Mouse (Mus musculus) embryonic facial prominence, embryonic 15.5 days (tissue): Measurements from ENCODE around the gene Duxbl3. TPM values are rescaled to one million over a fixed set of nuclear protein-coding genes. Genes with fewer than 3 reads are reported as not detected.

Experiments used
- ATAC-seq: fragments of 200-750 bp; cut with Nextera tagmentation; 2 replicates; pipeline ENCODE4 v1.8.0; 2017; ENCODE audit warnings: low read depth, moderate TSS enrichment; ENCODE audit not compliant: insufficient number of reproducible peaks, low FRiP score, low TSS enrichment
- H3K27ac ChIP-seq: fragments of 300-500 bp; sonication (generic); replicated peaks from 2 replicates; pipeline ENCODE4 v1.5.1; 2015; ENCODE audit warnings: mild to moderate bottlenecking, inconsistent platforms
- H3K27me3 ChIP-seq: fragments of 300-500 bp; sonication (generic); 2 replicates; pipeline ENCODE4 v1.6.1; 2015; ENCODE audit warnings: inconsistent platforms
- H3K36me3 ChIP-seq: fragments of 300-500 bp; sonication (generic); 2 replicates; pipeline ENCODE4 v1.6.1; 2015; ENCODE audit warnings: mild to moderate bottlenecking, inconsistent platforms
- H3K4me1 ChIP-seq: fragments of 300-500 bp; sonication (generic); 2 replicates; pipeline ENCODE4 v1.6.1; 2015; ENCODE audit warnings: inconsistent platforms
- H3K4me2 ChIP-seq: fragments of 300-500 bp; sonication (generic); replicated peaks from 2 replicates; pipeline ENCODE4 v1.6.1; 2015; ENCODE audit warnings: mild to moderate bottlenecking, inconsistent platforms
- H3K4me3 ChIP-seq: fragments of 300-500 bp; sonication (generic); replicated peaks from 2 replicates; pipeline ENCODE4 v1.5.1; 2015; ENCODE audit warnings: mild to moderate bottlenecking, inconsistent platforms
- H3K9ac ChIP-seq: fragments of 300-500 bp; sonication (generic); 2 replicates; pipeline ENCODE4 v1.6.1; 2015; ENCODE audit warnings: inconsistent platforms
- H3K9me3 ChIP-seq: fragments of 300-500 bp; sonication (generic); replicated peaks from 2 replicates; pipeline ENCODE4 v1.6.1; 2016; ENCODE audit warnings: inconsistent platforms
- WGBS: fragments of 180-500 bp; shearing (Covaris S2); methylation state at CpG from one replicate; pipeline ENCODE4 v1.1.7; 2015; 5-methylcytosine and 5-hydroxymethylcytosine counted together
- polyA plus RNA-seq: library from polyadenylated mRNA; unstranded; fragments of >200 nt; fragmentation: Nextera tagmentation; extraction: Ambion mirVana; gene quantifications from 2 replicates; pipeline ENCODE4 v1.2.1, GENCODE M21; 2015

Gene Duxbl3
- polyA plus RNA-seq, 1 experiment from 2014 or later, result 0.87 TPM

- Histone ChIP-seq H3K27ac (no peak overlapping the region), H3K4me2 (no peak overlapping the region), H3K36me3 (no peaks in the 10 kb centered on the region), H3K9me3 (no peaks in the 10 kb centered on the region), H3K9ac (no peak overlapping the region), H3K4me3 (no peak overlapping the region), H3K4me1 (no peaks in the 10 kb centered on the region), H3K27me3 (no peaks in the 10 kb centered on the region)
- 79% methylated on average over 1 of the region's 1 CpGs for WGBS
- ATAC-seq, result no peak
These were observed 51.7 kb downstream of the Duxbl3 start for GRCm38 (mm10) chr14:26309511-26309910.

- Histone ChIP-seq H3K4me1 (no peaks in the 10 kb centered on the region), H3K9me3 (no peaks in the 10 kb centered on the region), H3K27me3 (no peaks in the 10 kb centered on the region), H3K9ac (no peak overlapping the region), H3K4me2 (no peak overlapping the region), H3K27ac (no peak overlapping the region), H3K4me3 (no peak overlapping the region), H3K36me3 (no peaks in the 10 kb centered on the region)
- no peak for ATAC-seq
- 68% methylated on average over 3 of the region's 3 CpGs for WGBS
These were observed 58.5 kb downstream of the Duxbl3 start for GRCm38 (mm10) chr14:26316246-26316730.

Other genes starting within 250 kb of the Duxbl3 start
- gene Gm9780, start 215.3 kb upstream of the Duxbl3 start, polyA plus RNA-seq, result 24.1 and 28.7 TPM in 2 replicates
- 48.2 and 49.6 TPM in 2 replicates for gene Tmem254c, start 190.6 kb upstream of the Duxbl3 start, polyA plus RNA-seq
- not detected in 2 replicates for gene Cphx2, start 176.4 kb upstream of the Duxbl3 start, polyA plus RNA-seq
- gene Cphx3, start 175.7 kb upstream of the Duxbl3 start, polyA plus RNA-seq, result not detected in 2 replicates
- gene Duxbl2, start 139.6 kb upstream of the Duxbl3 start, polyA plus RNA-seq, result 0.84 and 2.0 TPM in 2 replicates
- 17.8 and 19.9 TPM in 2 replicates for gene Plac9b, start 75.5 kb upstream of the Duxbl3 start, polyA plus RNA-seq
- 37.7 and 38.3 TPM in 2 replicates for gene Tmem254b, start 50.9 kb upstream of the Duxbl3 start, polyA plus RNA-seq